8 mouse cellular contexts compared by ENCODE assay signal in the genomic region with DNA sequence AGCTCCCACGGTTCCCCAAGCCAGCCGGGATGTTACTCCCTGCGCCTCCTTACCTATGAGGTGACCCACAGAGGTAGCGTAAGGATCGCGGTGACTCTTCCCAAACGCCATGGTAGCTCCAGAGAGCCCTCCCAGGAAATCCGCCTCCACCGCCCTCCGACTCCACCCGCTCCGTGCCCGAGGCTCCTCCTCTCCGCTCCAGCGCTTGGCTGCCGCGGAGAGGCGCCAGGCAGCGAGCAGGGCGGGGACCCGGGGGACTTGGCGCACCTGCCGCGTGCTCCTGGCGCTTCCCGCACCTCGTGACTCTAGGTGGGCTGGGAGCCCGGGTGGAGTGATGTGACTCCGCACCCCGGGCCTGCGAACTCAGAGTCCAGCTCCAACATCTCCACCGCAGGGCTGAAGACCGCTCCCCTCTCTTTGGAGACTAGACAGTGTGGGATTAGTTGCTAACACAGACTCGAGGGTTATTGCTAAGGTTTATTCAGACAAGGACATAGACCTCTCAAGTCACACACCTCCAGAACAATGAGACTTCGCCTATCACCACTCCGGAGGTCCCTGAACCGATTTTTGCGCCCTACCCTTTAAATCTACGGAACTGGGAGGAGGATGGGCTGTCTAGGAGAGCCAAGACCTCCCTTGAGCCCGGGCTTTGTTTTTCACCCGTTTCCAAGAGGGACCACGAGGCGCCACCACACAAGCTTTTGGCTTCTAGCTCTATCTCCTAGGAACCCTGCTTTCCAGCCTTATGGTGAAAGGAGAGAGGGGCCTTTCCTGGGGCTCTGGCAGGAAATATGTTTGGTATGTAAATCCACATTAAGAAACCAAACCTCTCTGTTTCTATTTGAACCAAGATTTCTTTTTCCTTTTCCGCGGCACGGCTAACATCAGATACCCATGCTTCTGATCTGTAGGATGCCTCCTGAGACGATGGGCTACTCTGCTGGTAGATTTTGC. TPM values are rescaled to one million over a fixed set of nuclear protein-coding genes. Genes with fewer than 3 reads are reported as not detected.
DNase-seq lines count a peak whose midpoint lies in the region; ATAC-seq lines count a peak whose summit lies in the region.

A gene (minus strand): TSS at position 907 of the 957 bp plus-strand sequence.

- peak; percentile 90 for ATAC-seq in hindbrain, embryonic 12.5 days (ENCODE audit: low FRiP score)
- peak; percentile 96 for ATAC-seq in lung, embryonic 16.5 days (ENCODE audit: low read depth)

- 7% methylated on average over 47 of the region's 47 CpGs for WGBS in hindbrain, embryonic 12.5 days
- 5% methylated on average over 46 of the region's 47 CpGs for WGBS in lung, embryonic 16.5 days

- H3K27ac ChIP-seq in hindbrain, embryonic 12.5 days, result no peak within 1 kb of the TSS; the same call in 1 of the 2 replicates
- peak within 1 kb of the TSS; percentile 42; the same call in 1 of the 2 replicates for H3K27ac ChIP-seq in lung, embryonic 16.5 days (ENCODE audit: low read length)

- peak within 1 kb of the TSS; percentile 58 for H3K4me3 ChIP-seq in hindbrain, embryonic 12.5 days
- H3K4me3 ChIP-seq in lung, embryonic 16.5 days (ENCODE audit: low read length), result peak within 1 kb of the TSS; percentile 69

- peak within 1 kb of the TSS; percentile 91 for H3K4me2 ChIP-seq in hindbrain, embryonic 12.5 days (replicated peaks)
- peak within 1 kb of the TSS; percentile 91 for H3K4me2 ChIP-seq in lung, embryonic 16.5 days (ENCODE audit: low read depth, low read length)

- H3K36me3 ChIP-seq in hindbrain, embryonic 12.5 days, result no peaks in the 10 kb centered on the region
- H3K36me3 ChIP-seq in lung, embryonic 16.5 days (ENCODE audit: control insufficient read depth, insufficient read depth, low read length), result peaks cover 3% of the 10 kb centered on the region; the same call in 1 of the 2 replicates

- peak within 1 kb of the TSS; percentile 65 for H3K9ac ChIP-seq in hindbrain, embryonic 12.5 days
- peak within 1 kb of the TSS; percentile 72 for H3K9ac ChIP-seq in lung, embryonic 16.5 days (ENCODE audit: low read length)

- peak; percentile 74 for DNase-seq in WW6 (ENCODE audit: low read depth, low spot score)
- DNase-seq in cerebellum, postnatal 36 days, result peak; percentile 67 to 81
- DNase-seq in frontal cortex, postnatal 25 days (ENCODE audit: low spot score in 2 of 2), result peak; percentile 54 to 68
- peak; percentile 79 to 81 for DNase-seq in layer of hippocampus, postnatal 14 days (ENCODE audit: low spot score in 2 of 2)
- peak; percentile 87 for DNase-seq in ovary, postnatal 36 days (ENCODE audit: low spot score)
- peak; percentile 83 for DNase-seq in urinary bladder, postnatal 14 days (ENCODE audit: low spot score)

- peaks cover 2% of the 10 kb centered on the region; the same call in 1 of the 2 replicates for H3K4me1 ChIP-seq in hindbrain, embryonic 12.5 days
- H3K4me1 ChIP-seq in lung, embryonic 16.5 days (replicated peaks; ENCODE audit: control insufficient read depth, insufficient read depth, low read length), result peaks cover 9% of the 10 kb centered on the region

- H3K9me3 ChIP-seq in hindbrain, embryonic 12.5 days (replicated peaks), result no peaks in the 10 kb centered on the region
- H3K9me3 ChIP-seq in lung, embryonic 16.5 days (ENCODE audit: control insufficient read depth, low read length), result no peaks in the 10 kb centered on the region

- H3K27me3 ChIP-seq in hindbrain, embryonic 12.5 days, result peaks cover 8% of the 10 kb centered on the region; the same call in 1 of the 2 replicates
- H3K27me3 ChIP-seq in lung, embryonic 16.5 days (ENCODE audit: control insufficient read depth, insufficient read depth, low read depth, low read length), result no peaks in the 10 kb centered on the region

RNA-seq across cellular contexts. Expression of the gene that starts here (rescaled TPM):
- 15.5 and 17.0 TPM in 2 replicates for polyA plus RNA-seq in hindbrain, embryonic 12.5 days (2016; fragmentation: Nextera tagmentation; extraction: Ambion mirVana)
- total RNA-seq in layer of hippocampus, postnatal 14 days (2021), result 10 to 100 TPM; 21.0 to 22.6 TPM
- 40.3 and 41.7 TPM in 2 replicates for polyA plus RNA-seq in lung, embryonic 16.5 days (2015; fragmentation: Nextera tagmentation; extraction: Ambion mirVana)
